Mouse (Mus musculus): ENCODE measurements around the gene Smdt1. TPM values are rescaled to one million over a fixed set of nuclear protein-coding genes. Genes with fewer than 3 reads are reported as not detected.

Smdt1 gene
- polyA plus RNA-seq, 1 experiment from 2014 or later = 233 TPM

DNA sequence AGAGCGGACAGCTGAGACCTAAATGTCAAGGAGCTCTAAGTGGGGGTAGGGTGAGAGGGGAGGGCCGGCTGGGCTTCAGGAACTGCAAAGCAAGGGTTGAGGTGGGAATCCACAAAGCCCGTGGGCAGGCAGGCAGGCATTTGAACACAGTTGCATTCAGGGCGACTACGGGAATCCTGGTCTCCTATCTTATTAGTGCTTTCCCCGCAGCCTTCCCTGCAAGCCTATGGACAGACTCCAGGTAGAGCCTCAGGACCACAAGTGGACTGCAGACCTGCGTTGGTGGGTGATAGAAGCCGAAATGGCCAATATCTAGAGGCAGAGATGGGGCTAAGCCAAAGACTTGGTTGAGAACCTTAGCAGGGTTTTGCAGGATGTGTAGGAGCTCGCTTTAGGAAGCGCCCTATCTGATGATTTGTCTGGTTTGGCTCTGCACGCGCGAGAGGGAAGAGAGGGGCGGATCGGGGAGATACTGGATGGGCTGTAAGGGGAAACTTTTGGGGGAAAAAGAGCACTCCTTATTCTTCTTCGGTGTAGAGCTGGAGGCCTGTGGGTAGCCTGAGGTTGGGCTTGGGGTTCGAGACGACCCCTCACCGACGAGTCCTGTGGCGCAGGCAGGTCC, 1.8 kb downstream of the Smdt1 start:
- no peak overlapping the region for H3K27ac ChIP-seq (replicated peaks; ENCODE audit: low read depth, low read length)
- no peaks in the 10 kb centered on the region; the same call in 1 of the 2 replicates for H3K36me3 ChIP-seq (ENCODE audit: control insufficient read depth, insufficient read depth, low read length)
- peak overlapping the region; percentile 78 for H3K9ac ChIP-seq (ENCODE audit: low read length)
- H3K4me3 ChIP-seq (ENCODE audit: low read depth, low read length) = peak overlapping the region; percentile 35
- H3K9me3 ChIP-seq (ENCODE audit: control insufficient read depth, low read length) = no peaks in the 10 kb centered on the region
- H3K4me2 ChIP-seq (ENCODE audit: low read depth, severe bottlenecking) = peak overlapping the region; percentile 75
- H3K27me3 ChIP-seq (ENCODE audit: control insufficient read depth, insufficient read depth, low read length) = no peaks in the 10 kb centered on the region
- peaks cover 15% of the 10 kb centered on the region for H3K4me1 ChIP-seq (ENCODE audit: control insufficient read depth, insufficient read depth, low read length)
- no peak for DNase-seq (ENCODE audit: low spot score)
- no peak for ATAC-seq (ENCODE audit: insufficient number of reproducible peaks, low FRiP score, low TSS enrichment, low read depth)
- 38% methylated on average over 21 of the region's 21 CpGs for WGBS

DNA sequence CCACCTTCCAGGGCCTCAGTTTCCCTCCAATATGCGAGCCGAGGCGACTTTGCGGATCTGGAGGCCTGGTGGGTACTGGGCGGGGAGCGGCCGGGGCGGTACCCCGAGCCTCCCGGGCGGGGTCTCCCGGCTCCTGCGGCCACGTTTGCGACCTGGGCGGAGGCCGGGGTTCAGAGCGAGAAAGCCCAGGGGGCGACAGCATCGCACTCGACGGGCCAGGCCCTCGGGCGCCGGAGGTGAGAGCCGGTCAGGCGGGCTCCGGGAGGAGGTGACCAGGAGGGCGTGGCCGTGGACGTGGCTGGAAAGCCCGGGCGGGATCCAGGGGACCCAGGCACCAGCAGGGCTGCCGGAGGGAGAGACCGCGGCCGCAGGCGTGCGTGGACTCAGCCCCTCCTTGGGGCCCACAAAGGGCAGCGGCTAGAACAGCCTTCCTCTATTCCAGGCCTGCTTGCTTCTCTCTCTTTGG, 2.3 kb downstream of the Smdt1 start:
- peak overlapping the region; percentile 35 for H3K4me3 ChIP-seq (ENCODE audit: low read depth, low read length)
- H3K9me3 ChIP-seq (ENCODE audit: control insufficient read depth, low read length) = no peaks in the 10 kb centered on the region
- no peaks in the 10 kb centered on the region for H3K27me3 ChIP-seq (ENCODE audit: control insufficient read depth, insufficient read depth, low read length)
- peak overlapping the region; percentile 75 for H3K4me2 ChIP-seq (ENCODE audit: low read depth, severe bottlenecking)
- DNase-seq (ENCODE audit: low spot score) (peak; percentile 66), ATAC-seq (ENCODE audit: insufficient number of reproducible peaks, low FRiP score, low TSS enrichment, low read depth) (no peak)
- no peaks in the 10 kb centered on the region for H3K36me3 ChIP-seq (ENCODE audit: control insufficient read depth, insufficient read depth, low read length)
- 2% methylated on average over 40 of the region's 40 CpGs for WGBS
- 0 out of 2 replicates have a peak overlapping the region, but pooled peaks have one; percentile 8 for H3K27ac ChIP-seq (replicated peaks; ENCODE audit: low read depth, low read length)
- H3K4me1 ChIP-seq (ENCODE audit: control insufficient read depth, insufficient read depth, low read length) = peaks cover 15% of the 10 kb centered on the region
- H3K9ac ChIP-seq (ENCODE audit: low read length) = peak overlapping the region; percentile 78

DNA sequence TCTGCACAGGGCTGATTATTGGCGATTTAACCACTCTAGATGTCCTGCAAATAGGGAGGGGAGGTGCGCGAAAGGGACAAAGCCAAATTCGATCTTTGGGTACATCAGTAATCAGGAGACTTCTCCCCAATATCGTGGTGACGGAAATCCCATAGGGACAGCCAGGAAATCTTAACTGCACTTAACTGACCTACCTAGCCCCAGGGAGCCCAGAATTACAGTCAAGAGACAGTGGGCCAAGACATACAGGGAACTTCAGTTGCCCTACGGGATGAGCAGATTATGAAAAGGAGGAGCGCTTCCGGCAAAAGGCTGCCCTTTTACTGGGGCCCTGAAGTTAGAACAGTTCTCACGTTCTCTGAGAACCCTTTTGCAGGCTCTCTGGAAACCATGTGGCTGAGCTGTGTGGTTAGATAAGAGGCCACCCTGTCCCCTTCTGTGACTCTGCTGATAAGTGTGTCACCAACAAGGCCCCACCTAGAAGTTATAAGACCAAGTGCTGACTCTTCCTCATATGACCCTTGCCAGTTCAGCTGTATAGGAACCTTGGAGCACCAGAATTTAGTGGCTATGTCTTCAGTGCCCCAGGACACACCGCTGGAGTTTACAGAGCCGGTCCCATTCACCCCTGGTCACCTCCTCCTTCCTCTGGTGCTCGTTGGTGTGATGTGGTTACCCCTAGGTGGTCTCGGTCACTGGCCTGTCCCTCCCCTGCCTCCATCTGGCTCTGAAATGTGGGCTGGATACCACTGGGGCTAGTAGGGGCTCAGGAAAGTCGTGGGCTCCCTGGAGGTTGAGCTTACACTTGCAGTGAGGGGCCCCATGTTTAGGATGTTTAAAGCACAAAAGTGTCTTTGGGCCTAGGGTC, 3.1 kb downstream of the Smdt1 start:
- DNase-seq (ENCODE audit: low spot score) = no peak
- ATAC-seq (ENCODE audit: insufficient number of reproducible peaks, low FRiP score, low TSS enrichment, low read depth) = no peak
- H3K27me3 ChIP-seq (ENCODE audit: control insufficient read depth, insufficient read depth, low read length) = no peaks in the 10 kb centered on the region
- H3K36me3 ChIP-seq (ENCODE audit: control insufficient read depth, insufficient read depth, low read length) = no peaks in the 10 kb centered on the region
- peak overlapping the region; percentile 35; the same call in 1 of the 2 replicates for H3K4me3 ChIP-seq (ENCODE audit: low read depth, low read length)
- no peaks in the 10 kb centered on the region for H3K9me3 ChIP-seq (ENCODE audit: control insufficient read depth, low read length)
- 70% methylated on average over 15 of the region's 15 CpGs for WGBS
- H3K9ac ChIP-seq (ENCODE audit: low read length) = peak overlapping the region; percentile 78
- peak overlapping the region; percentile 75; the same call in 1 of the 2 replicates for H3K4me2 ChIP-seq (ENCODE audit: low read depth, severe bottlenecking)
- peaks cover 17% of the 10 kb centered on the region for H3K4me1 ChIP-seq (ENCODE audit: control insufficient read depth, insufficient read depth, low read length)
- H3K27ac ChIP-seq (replicated peaks; ENCODE audit: low read depth, low read length) = no peak overlapping the region

GRCm38 (mm10) chr15:82342543-82342935, 3.8 kb downstream of the Smdt1 start:
- WGBS = 66% methylated on average over 5 of the region's 5 CpGs
- no peak overlapping the region for H3K4me2 ChIP-seq (ENCODE audit: low read depth, severe bottlenecking)
- DNase-seq (ENCODE audit: low spot score) (no peak), ATAC-seq (ENCODE audit: insufficient number of reproducible peaks, low FRiP score, low TSS enrichment, low read depth) (no peak)
- H3K36me3 ChIP-seq (ENCODE audit: control insufficient read depth, insufficient read depth, low read length) = no peaks in the 10 kb centered on the region
- peaks cover 16% of the 10 kb centered on the region for H3K4me1 ChIP-seq (ENCODE audit: control insufficient read depth, insufficient read depth, low read length)
- no peaks in the 10 kb centered on the region for H3K27me3 ChIP-seq (ENCODE audit: control insufficient read depth, insufficient read depth, low read length)
- H3K9me3 ChIP-seq (ENCODE audit: control insufficient read depth, low read length) = no peaks in the 10 kb centered on the region
- H3K4me3 ChIP-seq (ENCODE audit: low read depth, low read length) = no peak overlapping the region
- no peak overlapping the region for H3K9ac ChIP-seq (ENCODE audit: low read length)
- H3K27ac ChIP-seq (replicated peaks; ENCODE audit: low read depth, low read length) = no peak overlapping the region

- Histone ChIP-seq H3K4me2 (ENCODE audit: low read depth, severe bottlenecking) (no peak overlapping the region), H3K27ac (replicated peaks; ENCODE audit: low read depth, low read length) (no peak overlapping the region), H3K36me3 (ENCODE audit: control insufficient read depth, insufficient read depth, low read length) (peaks cover 4% of the 10 kb centered on the region; the same call in 1 of the 2 replicates), H3K9ac (ENCODE audit: low read length) (no peak overlapping the region), H3K4me3 (ENCODE audit: low read depth, low read length) (no peak overlapping the region), H3K9me3 (ENCODE audit: control insufficient read depth, low read length) (no peaks in the 10 kb centered on the region), H3K4me1 (ENCODE audit: control insufficient read depth, insufficient read depth, low read length) (peaks cover 10% of the 10 kb centered on the region; the same call in 1 of the 2 replicates), H3K27me3 (ENCODE audit: control insufficient read depth, insufficient read depth, low read length) (no peaks in the 10 kb centered on the region)
- WGBS = 91% methylated on average over 27 of the region's 27 CpGs
- DNase-seq (ENCODE audit: low spot score) (no peak), ATAC-seq (ENCODE audit: insufficient number of reproducible peaks, low FRiP score, low TSS enrichment, low read depth) (no peak)
These were observed 4.9 kb downstream of the Smdt1 start for GRCm38 (mm10) chr15:82343368-82344287.

DNA sequence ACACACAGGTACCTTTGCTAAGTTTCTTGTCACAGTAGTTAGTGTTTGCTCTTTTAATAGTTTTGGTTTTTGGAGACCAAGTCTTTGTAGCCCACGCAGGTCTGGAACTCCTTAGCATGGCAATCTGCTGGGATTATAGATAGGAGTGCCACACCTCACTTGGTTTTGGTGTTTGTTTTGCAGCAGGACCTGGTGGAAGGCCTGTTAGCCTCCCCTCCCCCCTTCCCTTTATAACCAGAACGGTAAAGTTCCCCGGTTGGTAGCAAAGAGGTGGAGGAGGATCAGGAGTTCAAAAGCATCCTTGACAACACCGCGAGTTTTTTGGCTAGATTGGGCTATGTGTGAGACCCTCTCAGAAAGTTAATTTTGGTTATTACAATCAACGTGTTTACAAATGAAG, 6.2 kb downstream of the Smdt1 start:
- Histone ChIP-seq H3K4me3 (ENCODE audit: low read depth, low read length) (no peak overlapping the region), H3K27ac (replicated peaks; ENCODE audit: low read depth, low read length) (no peak overlapping the region), H3K4me2 (ENCODE audit: low read depth, severe bottlenecking) (no peak overlapping the region), H3K9me3 (ENCODE audit: control insufficient read depth, low read length) (no peaks in the 10 kb centered on the region), H3K27me3 (ENCODE audit: control insufficient read depth, insufficient read depth, low read length) (no peaks in the 10 kb centered on the region), H3K36me3 (ENCODE audit: control insufficient read depth, insufficient read depth, low read length) (peaks cover 14% of the 10 kb centered on the region; the same call in 1 of the 2 replicates), H3K9ac (ENCODE audit: low read length) (no peak overlapping the region), H3K4me1 (ENCODE audit: control insufficient read depth, insufficient read depth, low read length) (peaks cover 10% of the 10 kb centered on the region; the same call in 1 of the 2 replicates)
- ATAC-seq (ENCODE audit: insufficient number of reproducible peaks, low FRiP score, low TSS enrichment, low read depth) (no peak), DNase-seq (ENCODE audit: low spot score) (no peak)
- WGBS = 90% methylated on average over 6 of the region's 6 CpGs

DNA sequence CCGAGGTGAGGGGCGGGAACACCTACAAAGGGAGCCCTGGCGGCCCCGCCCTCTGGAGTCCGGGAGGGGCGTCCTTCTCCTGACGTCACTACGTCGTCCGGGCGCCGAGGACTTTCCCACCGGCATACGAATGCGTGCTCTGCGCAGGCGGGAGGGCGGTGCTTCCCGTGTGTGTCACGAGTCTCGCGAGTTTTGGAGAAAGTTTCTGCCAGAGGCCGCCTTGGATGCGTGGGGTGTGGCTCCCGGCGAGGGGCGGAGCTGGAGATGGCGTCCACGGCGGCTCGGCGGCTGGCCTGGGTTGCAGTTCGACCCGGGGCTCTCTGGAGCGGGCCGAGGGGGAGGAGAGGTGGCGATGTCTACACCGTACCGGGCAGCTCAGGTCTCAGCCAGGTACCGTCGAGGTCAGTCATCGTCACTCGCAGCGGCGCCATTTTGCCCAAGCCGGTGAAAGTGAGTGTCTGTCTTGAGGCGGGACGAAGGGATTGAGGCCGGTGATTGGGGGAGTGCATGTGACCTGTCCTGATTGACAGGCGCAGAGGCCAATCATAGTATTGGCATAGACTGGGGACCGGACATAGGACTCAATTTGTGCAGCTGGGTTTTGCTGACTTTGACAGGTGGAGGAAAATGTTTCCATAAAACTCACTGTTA, 7.2 kb downstream of the Smdt1 start:
- DNase-seq (ENCODE audit: low spot score) = peak; percentile 99
- Histone ChIP-seq H3K36me3 (ENCODE audit: control insufficient read depth, insufficient read depth, low read length) (peaks cover 14% of the 10 kb centered on the region; the same call in 1 of the 2 replicates), H3K4me3 (ENCODE audit: low read depth, low read length) (peak overlapping the region; percentile 58), H3K9ac (ENCODE audit: low read length) (peak overlapping the region; percentile 73), H3K9me3 (ENCODE audit: control insufficient read depth, low read length) (no peaks in the 10 kb centered on the region), H3K4me2 (ENCODE audit: low read depth, severe bottlenecking) (peak overlapping the region; percentile 78), H3K4me1 (ENCODE audit: control insufficient read depth, insufficient read depth, low read length) (peaks cover 9% of the 10 kb centered on the region; the same call in 1 of the 2 replicates), H3K27ac (replicated peaks; ENCODE audit: low read depth, low read length) (no peak overlapping the region; the same call in 1 of the 2 replicates), H3K27me3 (ENCODE audit: control insufficient read depth, insufficient read depth, low read length) (no peaks in the 10 kb centered on the region)
- WGBS = under 1% methylated on average over 51 of the region's 51 CpGs
- ATAC-seq (ENCODE audit: insufficient number of reproducible peaks, low FRiP score, low TSS enrichment, low read depth) = peak; percentile 95

Data from limb, embryonic 11.5 days (tissue).